Mouse (Mus musculus): ENCODE data around the gene Jtb. TPM values are rescaled to one million over a fixed set of nuclear protein-coding genes. Genes with fewer than 3 reads are reported as not detected.

The Jtb gene
- polyA plus RNA-seq, 1 experiment = 39.9 TPM

DNA sequence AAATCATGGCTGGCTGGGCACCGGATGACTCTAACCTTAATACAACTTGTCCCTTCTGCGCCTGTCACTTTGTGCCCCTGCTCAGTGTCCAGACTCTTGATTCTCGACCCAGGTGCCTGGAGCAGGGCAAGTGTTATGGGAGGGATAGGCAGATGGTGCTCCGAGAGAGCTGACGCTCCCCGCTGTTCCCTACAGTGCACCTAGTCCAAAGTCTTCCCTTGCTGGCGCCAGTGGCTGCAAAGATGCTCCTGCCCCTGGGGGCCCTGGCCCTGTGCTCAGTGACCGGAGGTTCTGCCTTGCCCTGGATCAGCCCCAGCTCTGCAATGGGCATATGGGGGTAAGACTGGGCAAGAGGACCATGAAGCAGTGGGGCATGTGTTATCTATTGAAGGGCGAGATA lies 46.4 kb downstream of the Jtb start:
- no peak for TF ChIP-seq MAX (IDR thresholded peaks at IDR 0.05; ENCODE audit: low read depth)
- TF ChIP-seq MYOD1 (IDR thresholded peaks at IDR 0.05; ENCODE audit: control insufficient read depth in 1 of 3, insufficient read length in 2 of 3, low read depth in 2 of 3) = no peak
- no peak for TF ChIP-seq E2F4 (IDR thresholded peaks at IDR 0.05; ENCODE audit: insufficient read depth)
- no peak for TF ChIP-seq USF1 (IDR thresholded peaks at IDR 0.05; ENCODE audit: low read depth)
- TF ChIP-seq POLR2AphosphoS2 (IDR thresholded peaks at IDR 0.05; ENCODE audit: insufficient read length, low read depth) = no peak
- TF ChIP-seq TCF3 (IDR thresholded peaks at IDR 0.05; ENCODE audit: insufficient read length, low read depth) = no peak
- TF ChIP-seq CEBPB (IDR thresholded peaks at IDR 0.05; ENCODE audit: insufficient read depth, poor library complexity, severe bottlenecking) = no peak
- TF ChIP-seq SRF (IDR thresholded peaks at IDR 0.05; ENCODE audit: control insufficient read depth, insufficient read length, low read depth) = no peak
- no peak overlapping the region for H3K4me2 ChIP-seq (ENCODE audit: low read depth)
- H3K79me2 ChIP-seq (ENCODE audit: control insufficient read depth, insufficient read depth) = no peaks in the 10 kb centered on the region
- H3ac ChIP-seq (ENCODE audit: control insufficient read depth, insufficient read length) = no peak overlapping the region
- H3K36me3 ChIP-seq (ENCODE audit: control insufficient read depth, insufficient read depth) = no peaks in the 10 kb centered on the region
- H3K27me3 ChIP-seq (ENCODE audit: control insufficient read depth, insufficient read depth, insufficient read length) = no peaks in the 10 kb centered on the region
- no peak overlapping the region for H3K4me3 ChIP-seq

DNA sequence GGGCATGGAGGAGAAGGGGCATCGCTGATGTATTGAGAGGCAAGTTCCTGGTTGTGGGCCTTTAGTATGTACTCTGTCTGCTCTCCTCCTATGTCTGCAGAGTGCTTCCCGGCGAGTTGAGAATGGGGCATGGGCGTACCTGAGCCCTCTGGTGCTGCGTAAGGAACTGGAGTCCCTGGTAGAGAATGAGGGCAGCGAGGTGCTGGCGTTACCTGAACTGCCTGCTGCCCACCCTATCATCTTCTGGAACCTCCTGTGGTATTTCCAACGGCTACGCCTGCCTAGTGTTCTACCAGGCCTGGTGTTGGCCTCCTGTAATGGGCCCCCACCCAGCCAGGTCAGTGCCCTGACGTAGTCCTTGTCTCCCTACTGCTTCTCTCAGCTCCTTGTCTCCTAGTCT lies 46.8 kb downstream of the Jtb start:
- no peak for TF ChIP-seq SRF (IDR thresholded peaks at IDR 0.05; ENCODE audit: control insufficient read depth, insufficient read length, low read depth)
- no peak for TF ChIP-seq CEBPB (IDR thresholded peaks at IDR 0.05; ENCODE audit: insufficient read depth, poor library complexity, severe bottlenecking)
- no peak for TF ChIP-seq MYOD1 (IDR thresholded peaks at IDR 0.05; ENCODE audit: control insufficient read depth in 1 of 3, insufficient read length in 2 of 3, low read depth in 2 of 3)

DNA sequence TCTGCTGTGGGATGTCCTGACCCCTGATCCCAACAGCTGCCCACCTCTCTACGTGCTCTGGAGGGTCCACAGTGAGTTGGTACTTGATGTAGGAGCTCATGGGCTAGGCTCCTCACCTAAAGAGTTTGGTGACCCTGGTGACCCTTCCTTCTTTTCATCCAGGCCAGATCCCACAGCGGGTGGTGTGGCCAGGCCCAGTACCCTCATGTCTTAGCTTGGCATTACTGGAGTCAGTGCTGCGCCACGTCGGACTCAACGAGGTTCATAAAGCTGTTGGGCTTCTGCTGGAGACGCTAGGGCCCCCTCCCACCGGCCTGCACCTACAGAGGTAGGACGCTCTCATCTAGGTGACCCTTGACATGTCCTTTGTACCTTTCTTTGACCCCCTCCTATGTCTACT lies 47.8 kb downstream of the Jtb start:
- no peak overlapping the region for H3ac ChIP-seq (ENCODE audit: control insufficient read depth, insufficient read length)
- no peak overlapping the region for H3K4me3 ChIP-seq
- no peak overlapping the region for H3K4me2 ChIP-seq (ENCODE audit: low read depth)
- no peaks in the 10 kb centered on the region for H3K27me3 ChIP-seq (ENCODE audit: control insufficient read depth, insufficient read depth, insufficient read length)
- H3K36me3 ChIP-seq (ENCODE audit: control insufficient read depth, insufficient read depth) = no peaks in the 10 kb centered on the region
- no peak for TF ChIP-seq E2F4 (IDR thresholded peaks at IDR 0.05; ENCODE audit: insufficient read depth)
- no peak for TF ChIP-seq TCF12 (IDR thresholded peaks at IDR 0.05; ENCODE audit: insufficient read depth, poor library complexity, severe bottlenecking)
- no peak for TF ChIP-seq MYOD1 (IDR thresholded peaks at IDR 0.05; ENCODE audit: control insufficient read depth in 1 of 3, insufficient read length in 2 of 3, low read depth in 2 of 3)
- no peaks in the 10 kb centered on the region for H3K79me2 ChIP-seq (ENCODE audit: control insufficient read depth, insufficient read depth)

More for the DNA sequence above, 46.8 kb downstream of the Jtb start:
- Histone ChIP-seq H3K27me3 (ENCODE audit: control insufficient read depth, insufficient read depth, insufficient read length) (no peaks in the 10 kb centered on the region), H3K36me3 (ENCODE audit: control insufficient read depth, insufficient read depth) (no peaks in the 10 kb centered on the region), H3K79me2 (ENCODE audit: control insufficient read depth, insufficient read depth) (no peaks in the 10 kb centered on the region), H3ac (ENCODE audit: control insufficient read depth, insufficient read length) (no peak overlapping the region), H3K4me2 (ENCODE audit: low read depth) (no peak overlapping the region), H3K4me3 (no peak overlapping the region)

DNA sequence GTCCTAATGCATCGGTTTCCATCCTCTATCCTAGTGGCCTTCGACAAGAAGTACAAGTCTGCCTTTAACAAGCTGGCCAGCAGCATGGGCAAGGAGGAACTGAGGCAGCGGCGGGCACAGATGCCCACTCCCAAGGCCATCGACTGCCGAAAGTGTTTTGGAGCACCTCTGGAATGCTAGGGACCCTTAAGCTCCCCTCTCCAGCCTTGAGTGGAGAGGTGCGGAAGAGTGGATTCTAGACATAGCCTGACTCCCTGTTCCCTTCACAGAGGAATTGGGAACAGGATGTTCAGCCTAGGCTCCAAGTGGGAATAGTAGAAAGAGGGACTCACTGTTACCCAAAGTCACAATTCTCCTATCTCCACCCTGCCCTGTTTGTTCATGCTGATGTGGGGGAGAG lies 48.3 kb downstream of the Jtb start:
- H3K36me3 ChIP-seq (ENCODE audit: control insufficient read depth, insufficient read depth) = no peaks in the 10 kb centered on the region

DNA sequence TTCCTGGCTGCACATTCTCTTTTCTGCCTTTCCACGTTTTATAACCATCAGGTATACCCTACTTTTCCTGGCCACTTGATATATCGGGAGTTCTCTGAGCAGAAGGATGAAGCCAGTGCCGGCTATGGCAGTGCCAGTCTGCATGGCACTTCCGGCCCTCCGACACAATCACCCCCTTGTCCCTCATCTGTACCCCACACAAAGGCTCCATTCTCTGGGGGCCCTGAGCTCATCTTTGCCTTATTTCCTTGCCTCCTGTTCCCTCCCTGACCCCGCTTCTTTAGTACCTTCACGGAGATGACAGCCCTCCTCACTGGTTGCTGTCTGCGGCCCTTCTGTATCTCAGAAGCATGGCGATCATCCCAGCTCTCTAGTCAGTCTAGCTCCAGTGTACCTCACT lies 49.3 kb downstream of the Jtb start:
- Histone ChIP-seq H3K4me2 (ENCODE audit: low read depth) (no peak overlapping the region), H3K4me3 (no peak overlapping the region), H3K27me3 (ENCODE audit: control insufficient read depth, insufficient read depth, insufficient read length) (no peaks in the 10 kb centered on the region), H3ac (ENCODE audit: control insufficient read depth, insufficient read length) (no peak overlapping the region), H3K79me2 (ENCODE audit: control insufficient read depth, insufficient read depth) (no peaks in the 10 kb centered on the region), H3K36me3 (ENCODE audit: control insufficient read depth, insufficient read depth) (no peaks in the 10 kb centered on the region)
- TF ChIP-seq MYOG (IDR thresholded peaks at IDR 0.05; ENCODE audit: control insufficient read depth in 1 of 3, insufficient read depth in 1 of 3, insufficient read length in 2 of 3, low read depth in 2 of 3) (no peak), TCF3 (IDR thresholded peaks at IDR 0.05; ENCODE audit: insufficient read length, low read depth) (no peak), USF1 (IDR thresholded peaks at IDR 0.05; ENCODE audit: low read depth) (no peak), E2F4 (IDR thresholded peaks at IDR 0.05; ENCODE audit: insufficient read depth) (no peak), POLR2A (IDR thresholded peaks at IDR 0.05; ENCODE audit: insufficient read length, low read depth) (no peak), SRF (IDR thresholded peaks at IDR 0.05; ENCODE audit: control insufficient read depth, insufficient read length, low read depth) (no peak), CEBPB (IDR thresholded peaks at IDR 0.05; ENCODE audit: insufficient read depth, poor library complexity, severe bottlenecking) (no peak)

More for the DNA sequence above, 48.3 kb downstream of the Jtb start:
- no peak overlapping the region for H3K4me2 ChIP-seq (ENCODE audit: low read depth)
- H3K27me3 ChIP-seq (ENCODE audit: control insufficient read depth, insufficient read depth, insufficient read length) = no peaks in the 10 kb centered on the region
- H3ac ChIP-seq (ENCODE audit: control insufficient read depth, insufficient read length) = no peak overlapping the region
- no peak overlapping the region for H3K4me3 ChIP-seq
- H3K79me2 ChIP-seq (ENCODE audit: control insufficient read depth, insufficient read depth) = no peaks in the 10 kb centered on the region
- no peak for TF ChIP-seq CEBPB (IDR thresholded peaks at IDR 0.05; ENCODE audit: insufficient read depth, poor library complexity, severe bottlenecking)
- no peak for TF ChIP-seq POLR2A (IDR thresholded peaks at IDR 0.05; ENCODE audit: insufficient read length, low read depth)

DNA sequence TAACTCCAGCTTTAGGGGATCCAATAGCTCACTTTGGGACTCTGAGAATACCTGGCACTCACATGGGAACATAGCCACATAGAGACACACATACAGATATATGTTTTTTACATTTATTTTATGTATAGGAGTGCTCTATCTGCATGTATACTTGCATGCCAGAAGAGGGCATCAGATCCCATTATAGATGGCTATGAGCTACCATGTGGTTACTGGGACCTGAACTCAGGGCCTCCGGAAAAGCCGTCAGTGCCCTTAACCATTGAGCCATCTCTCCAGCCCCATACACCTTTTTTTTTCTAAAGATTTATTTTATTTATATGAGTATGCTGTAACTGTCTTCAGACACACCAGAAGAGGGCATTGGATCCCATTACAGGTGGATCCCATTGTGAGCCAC lies 52.8 kb downstream of the Jtb start:
- Histone ChIP-seq H3K27me3 (ENCODE audit: control insufficient read depth, insufficient read depth, insufficient read length) (no peaks in the 10 kb centered on the region), H3K4me3 (no peak overlapping the region), H3K36me3 (ENCODE audit: control insufficient read depth, insufficient read depth) (no peaks in the 10 kb centered on the region), H3K79me2 (ENCODE audit: control insufficient read depth, insufficient read depth) (no peaks in the 10 kb centered on the region), H3K4me2 (ENCODE audit: low read depth) (no peak overlapping the region), H3ac (ENCODE audit: control insufficient read depth, insufficient read length) (no peak overlapping the region)
- TF ChIP-seq TCF12 (IDR thresholded peaks at IDR 0.05; ENCODE audit: insufficient read depth, poor library complexity, severe bottlenecking) (no peak), SRF (IDR thresholded peaks at IDR 0.05; ENCODE audit: control insufficient read depth, insufficient read length, low read depth) (no peak), REST (IDR thresholded peaks at IDR 0.05; ENCODE audit: insufficient read depth, insufficient read length) (no peak), CEBPB (IDR thresholded peaks at IDR 0.05; ENCODE audit: insufficient read depth, poor library complexity, severe bottlenecking) (no peak), POLR2AphosphoS2 (IDR thresholded peaks at IDR 0.05; ENCODE audit: insufficient read length, low read depth) (no peak), MYOD1 (IDR thresholded peaks at IDR 0.05; ENCODE audit: control insufficient read depth in 1 of 3, insufficient read length in 2 of 3, low read depth in 2 of 3) (no peak), MYOG (IDR thresholded peaks at IDR 0.05; ENCODE audit: control insufficient read depth in 1 of 3, insufficient read depth in 1 of 3, insufficient read length in 2 of 3, low read depth in 2 of 3) (no peak), MAX (IDR thresholded peaks at IDR 0.05; ENCODE audit: low read depth) (no peak), TCF3 (IDR thresholded peaks at IDR 0.05; ENCODE audit: insufficient read length, low read depth) (no peak), USF1 (IDR thresholded peaks at IDR 0.05; ENCODE audit: low read depth) (no peak), POLR2A (IDR thresholded peaks at IDR 0.05; ENCODE audit: insufficient read length, low read depth) (no peak), E2F4 (IDR thresholded peaks at IDR 0.05; ENCODE audit: insufficient read depth) (no peak)

Data from myocyte (in vitro differentiated cells).